Mouse (Mus musculus) hindbrain, postnatal 0 days (tissue): ENCODE measurements around the gene Ninl. TPM values are rescaled to one million over a fixed set of nuclear protein-coding genes. Genes with fewer than 3 reads are reported as not detected.

Source experiments
- ATAC-seq: fragments of 200-750 bp; cut with Nextera tagmentation; 2 replicates; pipeline ENCODE4 v1.8.0; 2017; ENCODE audit warnings: mild to moderate bottlenecking, moderate TSS enrichment, moderate library complexity
- DNase-seq: peaks from one replicate; pipeline ENCODE4 v3.0.0-alpha.2; 2015; ENCODE audit warnings: low spot score
- H3K27ac ChIP-seq: fragments of 300-500 bp; sonication (generic); 2 replicates; pipeline ENCODE4 v1.5.1; 2014; ENCODE audit warnings: mild to moderate bottlenecking
- H3K27me3 ChIP-seq: fragments of 300-500 bp; sonication (generic); 2 replicates; pipeline ENCODE4 v1.6.1; 2014; ENCODE audit warnings: low read length, mixed read lengths; ENCODE audit not compliant: insufficient read depth
- H3K36me3 ChIP-seq: fragments of 300-500 bp; sonication (generic); 2 replicates; pipeline ENCODE4 v1.6.1; 2014; ENCODE audit warnings: low read length, mixed read lengths; ENCODE audit not compliant: insufficient read depth
- H3K4me1 ChIP-seq: fragments of 300-500 bp; sonication (generic); 2 replicates; pipeline ENCODE4 v1.6.1; 2014; ENCODE audit warnings: antibody characterized with exemption, low read length, mixed read lengths; ENCODE audit not compliant: insufficient read depth
- H3K4me2 ChIP-seq: fragments of 300-500 bp; sonication (generic); 2 replicates; pipeline ENCODE4 v1.6.1; 2014; ENCODE audit warnings: low read depth, mild to moderate bottlenecking, low read length, moderate library complexity, mixed read lengths
- H3K4me3 ChIP-seq: fragments of 300-500 bp; sonication (generic); 2 replicates; pipeline ENCODE4 v1.5.1; 2014; ENCODE audit warnings: low read length
- H3K9ac ChIP-seq: fragments of 300-500 bp; sonication (generic); replicated peaks from 2 replicates; pipeline ENCODE4 v1.6.1; 2014; ENCODE audit warnings: mild to moderate bottlenecking, low read length, moderate library complexity, mixed read lengths
- H3K9me3 ChIP-seq: fragments of 300-500 bp; sonication (generic); 2 replicates; pipeline ENCODE4 v1.6.1; 2016; ENCODE audit warnings: low read length, mixed read lengths
- CTCF ChIP-seq: IDR thresholded peaks from 2 replicates; pipeline ENCODE4 v1.5.1; 2016; ENCODE audit warnings: antibody characterized with exemption, control low read depth, low read depth
- WGBS: fragments of 180-500 bp; shearing (Covaris S2); extraction: QIAGEN DNeasy Blood & Tissue Kit; methylation state at CpG from one replicate; pipeline ENCODE4 v1.1.7; 2014; 5-methylcytosine and 5-hydroxymethylcytosine counted together
- polyA plus RNA-seq: library from polyadenylated mRNA; unstranded; fragments of >200 nt; fragmentation: Nextera tagmentation; extraction: Ambion mirVana; gene quantifications from 2 replicates; pipeline ENCODE4 v1.2.1, GENCODE M21; 2015
- total RNA-seq: library from RNA; depleted of rRNA; stranded (reverse); fragments of >200 nt; gene quantifications from 2 replicates; pipeline ENCODE4 v1.2.3, GENCODE M21; 2014

Ninl gene
- total and polyA plus RNA-seq, 2 experiments from 2014 or later: 2.7 to 3.1 TPM

GRCm38 (mm10) chr2:151008939-151009509 lies 30.2 kb downstream of the Ninl start:
- Histone ChIP-seq H3K4me2 (peak overlapping the region; percentile 97), H3K36me3 (no peaks in the 10 kb centered on the region), H3K27me3 (no peaks in the 10 kb centered on the region), H3K4me1 (0 out of 2 replicates have a peak, but pooled peaks cover 4% of the 10 kb centered on the region), H3K9me3 (no peaks in the 10 kb centered on the region), H3K9ac (peak overlapping the region; percentile 69), H3K27ac (peak overlapping the region; percentile 54), H3K4me3 (peak overlapping the region; percentile 76)
- ATAC-seq (peak; percentile 99), DNase-seq (peak; percentile 84)
- no peak for TF ChIP-seq CTCF
- 0% methylated on average over 55 of the region's 57 CpGs for WGBS

- H3K27me3 ChIP-seq: no peaks in the 10 kb centered on the region
- H3K9me3 ChIP-seq: no peaks in the 10 kb centered on the region
- peak overlapping the region; percentile 97 for H3K4me2 ChIP-seq
- no peak for TF ChIP-seq CTCF
- ATAC-seq (no peak; the same call in 1 of the 2 replicates), DNase-seq (peak; percentile 29)
- H3K36me3 ChIP-seq: no peaks in the 10 kb centered on the region
- 0 out of 2 replicates have a peak, but pooled peaks cover 4% of the 10 kb centered on the region for H3K4me1 ChIP-seq
- H3K27ac ChIP-seq: peak overlapping the region; percentile 54; the same call in 1 of the 2 replicates
- peak overlapping the region; percentile 69 for H3K9ac ChIP-seq
- H3K4me3 ChIP-seq: peak overlapping the region; percentile 76
- 2% methylated on average over 21 of the region's 21 CpGs for WGBS
Measured at GRCm38 (mm10) chr2:151008517-151008932, 30.7 kb downstream of the Ninl start.

GRCm38 (mm10) chr2:151008006-151008405 lies 31.2 kb downstream of the Ninl start:
- Histone ChIP-seq H3K4me2 (peak overlapping the region; percentile 97), H3K9ac (peak overlapping the region; percentile 69; the same call in 1 of the 2 replicates), H3K36me3 (no peaks in the 10 kb centered on the region), H3K4me3 (peak overlapping the region; percentile 76), H3K4me1 (0 out of 2 replicates have a peak, but pooled peaks cover 4% of the 10 kb centered on the region), H3K27me3 (no peaks in the 10 kb centered on the region), H3K27ac (no peak overlapping the region), H3K9me3 (no peaks in the 10 kb centered on the region)
- no peak for DNase-seq
- WGBS: 45% methylated on average over 6 of the region's 6 CpGs
- no peak for ATAC-seq
- no peak for TF ChIP-seq CTCF

GRCm38 (mm10) chr2:151006281-151006945 lies 32.8 kb downstream of the Ninl start:
- no peak for DNase-seq
- 51% methylated on average over 5 of the region's 5 CpGs for WGBS
- Histone ChIP-seq H3K9ac (no peak overlapping the region), H3K4me3 (no peak overlapping the region), H3K9me3 (no peaks in the 10 kb centered on the region), H3K27me3 (no peaks in the 10 kb centered on the region), H3K27ac (no peak overlapping the region), H3K4me2 (no peak overlapping the region), H3K4me1 (0 out of 2 replicates have a peak, but pooled peaks cover 4% of the 10 kb centered on the region), H3K36me3 (no peaks in the 10 kb centered on the region)
- TF ChIP-seq CTCF: no peak
- ATAC-seq: no peak

- 92% methylated on average over 10 of the region's 10 CpGs for WGBS
- ATAC-seq (no peak), DNase-seq (no peak)
- Histone ChIP-seq H3K4me1 (0 out of 2 replicates have a peak, but pooled peaks cover 4% of the 10 kb centered on the region), H3K36me3 (no peaks in the 10 kb centered on the region), H3K9ac (no peak overlapping the region), H3K9me3 (no peaks in the 10 kb centered on the region), H3K27me3 (no peaks in the 10 kb centered on the region), H3K27ac (no peak overlapping the region), H3K4me2 (no peak overlapping the region), H3K4me3 (no peak overlapping the region)
- no peak for TF ChIP-seq CTCF
Measured at GRCm38 (mm10) chr2:151004390-151004789, 34.8 kb downstream of the Ninl start.

- H3K4me3 ChIP-seq: no peak overlapping the region
- ATAC-seq: no peak
- no peaks in the 10 kb centered on the region for H3K27me3 ChIP-seq
- H3K9me3 ChIP-seq: no peaks in the 10 kb centered on the region
- no peak for DNase-seq
- TF ChIP-seq CTCF: no peak
- H3K4me1 ChIP-seq: 0 out of 2 replicates have a peak, but pooled peaks cover 4% of the 10 kb centered on the region
- H3K36me3 ChIP-seq: no peaks in the 10 kb centered on the region
- no peak overlapping the region for H3K27ac ChIP-seq
- 80% methylated on average over 6 of the region's 6 CpGs for WGBS
- H3K9ac ChIP-seq: no peak overlapping the region
- no peak overlapping the region for H3K4me2 ChIP-seq
Measured at GRCm38 (mm10) chr2:151003796-151004195, 35.4 kb downstream of the Ninl start.
